Mouse (Mus musculus) intestine, postnatal 0 days (tissue): ENCODE measurements around the gene Atf7ip2. TPM values are rescaled to one million over a fixed set of nuclear protein-coding genes. Genes with fewer than 3 reads are reported as not detected.

Experiments
- ATAC-seq: fragments of 200-750 bp; cut with Nextera tagmentation; 2 replicates; pipeline ENCODE4 v1.8.0; 2017; ENCODE audit warnings: mild to moderate bottlenecking, moderate TSS enrichment, moderate library complexity
- H3K27ac ChIP-seq: fragments of 300-500 bp; sonication (generic); 2 replicates; pipeline ENCODE4 v1.5.1; 2014; ENCODE audit warnings: mild to moderate bottlenecking, low read depth, low read length, moderate library complexity
- H3K27me3 ChIP-seq: fragments of 300-500 bp; sonication (generic); replicated peaks from 2 replicates; pipeline ENCODE4 v1.6.1; 2014; ENCODE audit warnings: low read length, mixed read lengths; ENCODE audit not compliant: control insufficient read depth, insufficient read depth
- H3K36me3 ChIP-seq: fragments of 300-500 bp; sonication (generic); 2 replicates; pipeline ENCODE4 v1.6.1; 2014; ENCODE audit warnings: mild to moderate bottlenecking, moderate library complexity; ENCODE audit not compliant: control insufficient read depth, insufficient read depth
- H3K4me1 ChIP-seq: fragments of 300-500 bp; sonication (generic); replicated peaks from 2 replicates; pipeline ENCODE4 v1.6.1; 2014; ENCODE audit warnings: antibody characterized with exemption, low read length, mixed read lengths; ENCODE audit not compliant: control insufficient read depth, insufficient read depth
- H3K4me2 ChIP-seq: fragments of 300-500 bp; sonication (generic); replicated peaks from 2 replicates; pipeline ENCODE4 v1.6.1; 2014; ENCODE audit warnings: low read depth, mild to moderate bottlenecking, moderate library complexity
- H3K4me3 ChIP-seq: fragments of 300-500 bp; sonication (generic); 2 replicates; pipeline ENCODE4 v1.5.1; 2014; ENCODE audit warnings: low read depth, low read length
- H3K9ac ChIP-seq: fragments of 300-500 bp; sonication (generic); 2 replicates; pipeline ENCODE4 v1.6.1; 2014; ENCODE audit warnings: mild to moderate bottlenecking, low read depth, low read length
- H3K9me3 ChIP-seq: fragments of 300-500 bp; sonication (generic); 2 replicates; pipeline ENCODE4 v1.6.1; 2016; ENCODE audit warnings: mixed run types; ENCODE audit not compliant: control insufficient read depth
- CTCF ChIP-seq: sonication (generic); IDR thresholded peaks from 2 replicates; pipeline ENCODE4 v1.5.1; 2016; ENCODE audit warnings: low read depth, mild to moderate bottlenecking, control low read depth, antibody characterized with exemption, moderate library complexity
- WGBS: fragments of 180-500 bp; shearing (Covaris S2); extraction: QIAGEN DNeasy Blood & Tissue Kit; methylation state at CpG from one replicate; pipeline ENCODE4 v1.1.7; 2014; 5-methylcytosine and 5-hydroxymethylcytosine counted together
- microRNA-seq: library from miRNA; unstranded; fragments of <30 nt; microRNA quantifications from one replicate; pipeline ENCODE4, GENCODE M21; 2016
- polyA plus RNA-seq: library from polyadenylated mRNA; unstranded; fragments of >200 nt; fragmentation: Nextera tagmentation; extraction: Ambion mirVana; gene quantifications from 2 replicates; pipeline ENCODE4 v1.2.1, GENCODE M21; 2015

The Atf7ip2 gene
- polyA plus RNA-seq, 1 experiment from 2014 or later: 0.18 TPM

DNA sequence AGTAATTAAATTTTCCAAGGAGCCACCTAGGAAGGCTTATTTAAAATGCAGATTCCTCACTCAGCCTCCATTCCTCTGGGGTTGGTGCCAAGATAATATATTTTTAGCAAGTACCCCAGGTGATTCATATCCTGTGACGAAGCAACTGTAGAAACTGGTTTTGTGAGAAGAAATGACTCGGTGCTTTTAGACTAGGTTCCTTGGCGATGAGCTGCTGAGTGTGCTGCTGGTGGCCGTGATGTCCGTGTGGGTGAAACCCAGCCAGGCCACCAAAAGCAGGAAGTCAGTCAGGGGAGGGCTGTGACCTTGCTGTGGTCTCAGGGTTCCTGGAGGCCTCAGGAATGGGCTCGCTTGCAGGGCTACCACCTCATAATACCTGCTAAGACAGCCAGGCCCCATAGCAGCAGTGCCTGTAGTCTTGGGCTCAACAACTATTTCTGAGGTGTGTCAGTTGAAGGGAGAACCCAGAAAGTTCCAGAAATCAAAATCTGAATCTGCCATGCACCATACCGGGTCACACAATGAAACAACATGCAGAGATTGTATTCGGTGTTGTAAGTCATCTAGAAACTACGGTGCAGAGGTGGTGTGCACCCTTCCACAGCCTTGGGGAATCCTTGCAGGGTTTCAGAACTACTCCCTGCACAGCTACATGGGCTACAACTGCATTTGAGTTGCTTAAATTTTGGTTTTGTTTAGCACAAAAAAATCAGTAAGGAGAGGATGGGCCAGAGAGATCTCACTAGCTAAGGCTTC lies 94.2 kb downstream of the Atf7ip2 start:
- 74% methylated on average over 9 of the region's 9 CpGs for WGBS
- Histone ChIP-seq H3K4me1 (no peaks in the 10 kb centered on the region), H3K27me3 (no peaks in the 10 kb centered on the region), H3K9ac (no peak overlapping the region), H3K9me3 (no peaks in the 10 kb centered on the region), H3K27ac (no peak overlapping the region), H3K4me3 (no peak overlapping the region), H3K36me3 (0 out of 2 replicates have a peak, but pooled peaks cover 3% of the 10 kb centered on the region), H3K4me2 (no peak overlapping the region)
- no peak for ATAC-seq
- no peak for TF ChIP-seq CTCF

DNA sequence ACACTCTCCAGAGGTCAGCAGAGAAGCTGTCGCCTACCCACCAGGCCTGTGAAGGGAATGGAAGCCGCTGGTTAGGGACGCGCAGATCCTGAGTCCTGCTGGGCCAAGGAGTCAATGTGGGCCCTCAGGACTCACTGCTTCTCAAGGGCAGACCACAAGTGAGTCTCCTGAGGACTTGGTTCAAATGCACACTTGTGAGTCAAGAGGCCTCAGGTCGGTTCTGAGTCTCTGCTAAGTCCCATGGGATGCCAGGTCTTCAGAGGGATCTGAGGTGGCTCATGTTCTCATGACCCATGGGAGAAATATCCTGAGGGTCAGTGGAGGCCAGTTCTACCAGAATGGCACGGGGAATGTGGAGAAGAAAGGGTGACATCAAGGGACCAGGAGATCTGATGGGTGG lies 95.6 kb downstream of the Atf7ip2 start:
- no peak for TF ChIP-seq CTCF
- Histone ChIP-seq H3K27ac (no peak overlapping the region), H3K9ac (no peak overlapping the region), H3K36me3 (0 out of 2 replicates have a peak, but pooled peaks cover 5% of the 10 kb centered on the region), H3K4me1 (no peaks in the 10 kb centered on the region), H3K4me3 (no peak overlapping the region), H3K9me3 (no peaks in the 10 kb centered on the region), H3K27me3 (no peaks in the 10 kb centered on the region), H3K4me2 (no peak overlapping the region)
- 85% methylated on average over 6 of the region's 6 CpGs for WGBS
- no peak for ATAC-seq

DNA sequence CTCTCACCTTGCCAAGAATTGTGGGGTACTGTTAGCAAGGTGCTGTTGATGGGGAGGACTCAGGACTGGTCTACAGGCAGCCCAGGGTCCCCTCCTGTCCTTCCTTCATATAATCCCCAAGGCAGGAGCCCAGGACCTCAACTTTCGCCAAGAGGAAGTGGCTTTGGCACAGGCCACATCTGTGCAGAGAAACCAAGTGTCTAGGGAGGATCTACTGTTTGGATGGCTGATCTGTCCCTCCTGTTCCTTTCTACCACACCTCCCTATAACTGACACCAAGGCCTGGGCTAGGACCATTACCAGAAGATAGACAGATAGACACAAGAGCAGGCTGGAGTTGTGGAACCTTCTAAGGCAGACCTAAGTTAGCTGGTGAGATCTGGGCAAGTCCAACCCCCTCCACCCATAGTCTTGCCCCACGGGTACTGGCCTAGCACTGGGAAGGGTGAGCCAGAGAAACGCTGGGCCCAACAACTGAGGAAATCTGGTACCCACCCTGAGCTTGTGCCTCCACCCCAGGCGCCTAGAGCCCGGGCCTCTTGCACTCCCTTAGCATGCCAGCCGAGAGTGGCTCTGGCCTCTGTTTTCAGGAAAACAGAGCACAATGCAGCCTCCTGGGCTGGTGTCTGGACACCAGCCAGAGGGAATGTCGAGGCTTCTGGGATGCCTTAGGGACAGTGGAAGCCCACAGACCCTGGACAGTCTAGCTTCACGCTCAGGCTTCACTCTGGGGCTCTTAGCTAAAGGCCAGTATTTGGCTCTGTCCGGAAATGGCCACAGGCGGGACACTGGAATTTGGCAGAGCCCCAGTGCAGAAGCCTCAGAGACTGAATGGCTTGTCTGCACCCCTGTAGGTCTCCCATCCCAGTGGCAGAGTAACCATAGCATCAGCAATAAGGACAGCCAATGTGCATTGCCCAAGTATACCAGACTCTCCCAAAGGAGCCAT lies 105.5 kb downstream of the Atf7ip2 start:
- no peak overlapping the region for H3K27ac ChIP-seq
- no peaks in the 10 kb centered on the region for H3K9me3 ChIP-seq
- H3K4me3 ChIP-seq: no peak overlapping the region
- no peak for ATAC-seq
- WGBS: 82% methylated on average over 10 of the region's 10 CpGs
- no peaks in the 10 kb centered on the region for H3K36me3 ChIP-seq
- TF ChIP-seq CTCF: no peak
- H3K9ac ChIP-seq: no peak overlapping the region
- H3K4me1 ChIP-seq: peaks cover 8% of the 10 kb centered on the region; the same call in 1 of the 2 replicates
- no peak overlapping the region for H3K4me2 ChIP-seq
- H3K27me3 ChIP-seq: no peaks in the 10 kb centered on the region

DNA sequence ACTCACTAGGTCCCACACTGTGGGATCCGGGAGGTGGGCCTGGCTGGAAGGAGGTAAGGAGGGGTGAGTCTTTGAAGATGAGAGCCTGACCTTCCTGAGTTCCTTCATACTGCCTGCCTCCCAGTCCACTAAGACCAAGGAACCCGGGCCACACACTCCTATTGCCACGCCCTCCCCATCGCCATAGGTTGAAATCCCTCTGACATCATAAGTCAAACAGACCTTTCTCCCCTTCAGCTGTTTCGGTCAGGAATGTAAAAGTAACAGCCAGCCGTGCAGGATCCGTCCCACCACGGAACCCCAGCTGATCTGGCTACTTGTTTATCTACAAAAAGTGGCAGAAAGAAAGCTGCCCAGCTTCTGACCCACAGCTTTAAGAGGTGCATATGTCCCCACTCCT lies 107.1 kb downstream of the Atf7ip2 start:
- Histone ChIP-seq H3K9me3 (no peaks in the 10 kb centered on the region), H3K9ac (peak overlapping the region; percentile 13; the same call in 1 of the 2 replicates), H3K4me1 (peaks cover 8% of the 10 kb centered on the region; the same call in 1 of the 2 replicates), H3K4me3 (no peak overlapping the region), H3K36me3 (no peaks in the 10 kb centered on the region), H3K27me3 (no peaks in the 10 kb centered on the region), H3K4me2 (peak overlapping the region; percentile 32), H3K27ac (no peak overlapping the region)
- ATAC-seq: peak; percentile 52
- WGBS: 13% methylated on average over 8 of the region's 8 CpGs
- no peak for TF ChIP-seq CTCF

DNA sequence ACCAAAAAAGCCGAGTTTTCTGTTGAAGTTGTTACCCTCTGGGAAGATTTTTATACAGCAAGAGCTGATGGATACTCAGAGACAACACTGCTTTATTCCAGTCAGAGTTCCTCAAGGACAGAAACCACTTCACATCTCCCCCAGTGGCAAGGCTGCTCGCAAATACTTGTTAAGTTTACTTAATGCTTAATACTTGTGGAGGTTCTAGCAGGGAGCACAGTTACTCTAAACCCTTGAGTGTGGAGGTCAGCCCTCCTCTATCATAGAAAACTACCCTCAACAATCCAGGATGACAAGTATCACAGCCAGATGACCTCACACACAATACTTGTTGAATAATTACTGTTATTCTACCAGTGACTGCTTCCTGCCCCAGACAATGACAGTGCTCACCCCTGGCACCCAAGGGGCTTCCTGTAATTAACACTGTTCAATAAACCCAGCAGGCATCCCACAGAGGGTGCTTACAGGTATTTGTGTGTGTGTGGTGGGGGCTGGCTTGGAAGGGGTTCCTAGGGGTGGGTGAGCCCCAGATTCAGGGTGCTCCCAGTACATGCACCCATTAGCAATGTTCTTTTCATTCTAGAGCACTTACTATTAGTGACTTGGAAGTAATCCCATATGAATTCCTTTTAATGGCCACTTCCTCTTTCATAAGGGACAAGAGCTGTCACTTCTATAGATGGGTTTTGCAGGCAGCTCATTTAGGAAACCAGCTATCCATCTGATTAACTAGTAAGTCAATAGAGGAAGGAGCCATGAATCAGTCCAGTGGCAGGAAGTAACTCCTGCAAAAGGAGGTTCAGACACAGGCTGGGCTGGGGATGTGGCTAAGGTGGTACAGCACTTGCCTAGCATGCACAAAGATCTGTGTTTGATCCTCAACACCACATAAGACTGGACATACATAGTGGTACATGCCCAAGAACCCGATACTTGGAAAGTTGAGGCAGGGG lies 108.0 kb downstream of the Atf7ip2 start:
- Histone ChIP-seq H3K36me3 (no peaks in the 10 kb centered on the region), H3K9ac (0 out of 2 replicates have a peak overlapping the region, but pooled peaks have one; percentile 13), H3K9me3 (no peaks in the 10 kb centered on the region), H3K27ac (no peak overlapping the region), H3K4me2 (no peak overlapping the region), H3K4me3 (no peak overlapping the region), H3K4me1 (peaks cover 8% of the 10 kb centered on the region; the same call in 1 of the 2 replicates), H3K27me3 (no peaks in the 10 kb centered on the region)
- WGBS: 58% methylated on average over 3 of the region's 3 CpGs
- ATAC-seq: no peak
- no peak for TF ChIP-seq CTCF

Small RNAs within 50 kb of the gene (microRNA-seq; reads per million reads assigned to microRNA genes)
- gene Gm22932: not detected

Other genes starting within 250 kb of the Atf7ip2 start
- gene Grin2a, start 197.2 kb upstream of the Atf7ip2 start, polyA plus RNA-seq: 0.03 TPM in 1 of 2 replicates, not detected in the other
- gene Rpl39l, start 22.5 kb upstream of the Atf7ip2 start, polyA plus RNA-seq: not detected in 2 replicates
- 8.7 and 9.5 TPM in 2 replicates for gene Emp2, start 121.3 kb downstream of the Atf7ip2 start, polyA plus RNA-seq
- 0.26 TPM in 1 of 2 replicates, not detected in the other for gene Tekt5, start 202.8 kb downstream of the Atf7ip2 start, polyA plus RNA-seq
- gene Nubp1, start 219.2 kb downstream of the Atf7ip2 start, polyA plus RNA-seq: 29.6 and 32.4 TPM in 2 replicates